Mouse (Mus musculus): ENCODE measurements around the gene Vsig10.
"Not testable (repeated sequence)": the region's sequence is repeated elsewhere in the genome, so short reads cannot be mapped to it uniquely, and the experiment has no call there.

Vsig10 gene

DNA sequence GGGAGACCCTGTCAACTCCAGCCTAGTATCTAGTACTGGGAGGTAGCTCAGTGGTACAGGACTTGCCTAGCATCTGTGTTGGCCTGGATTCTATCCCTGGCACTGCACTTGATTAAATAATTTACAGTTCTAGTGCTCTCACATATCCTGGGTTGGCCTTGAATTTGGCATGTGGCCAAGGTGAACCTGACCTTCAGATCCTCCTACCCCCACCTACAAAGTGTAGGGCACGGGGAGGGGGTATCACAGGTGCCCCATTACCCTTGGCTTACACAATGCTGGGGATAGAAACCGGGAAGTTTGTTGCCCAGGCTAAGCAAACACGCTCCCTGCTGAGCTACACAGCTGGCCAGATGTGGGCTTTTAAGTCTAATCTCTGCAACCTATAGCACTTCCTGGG, 16.0 kb upstream of the Vsig10 start:
- DNase-seq (ENCODE audit: extremely low read depth, low read depth, low spot score), result no peak

DNA sequence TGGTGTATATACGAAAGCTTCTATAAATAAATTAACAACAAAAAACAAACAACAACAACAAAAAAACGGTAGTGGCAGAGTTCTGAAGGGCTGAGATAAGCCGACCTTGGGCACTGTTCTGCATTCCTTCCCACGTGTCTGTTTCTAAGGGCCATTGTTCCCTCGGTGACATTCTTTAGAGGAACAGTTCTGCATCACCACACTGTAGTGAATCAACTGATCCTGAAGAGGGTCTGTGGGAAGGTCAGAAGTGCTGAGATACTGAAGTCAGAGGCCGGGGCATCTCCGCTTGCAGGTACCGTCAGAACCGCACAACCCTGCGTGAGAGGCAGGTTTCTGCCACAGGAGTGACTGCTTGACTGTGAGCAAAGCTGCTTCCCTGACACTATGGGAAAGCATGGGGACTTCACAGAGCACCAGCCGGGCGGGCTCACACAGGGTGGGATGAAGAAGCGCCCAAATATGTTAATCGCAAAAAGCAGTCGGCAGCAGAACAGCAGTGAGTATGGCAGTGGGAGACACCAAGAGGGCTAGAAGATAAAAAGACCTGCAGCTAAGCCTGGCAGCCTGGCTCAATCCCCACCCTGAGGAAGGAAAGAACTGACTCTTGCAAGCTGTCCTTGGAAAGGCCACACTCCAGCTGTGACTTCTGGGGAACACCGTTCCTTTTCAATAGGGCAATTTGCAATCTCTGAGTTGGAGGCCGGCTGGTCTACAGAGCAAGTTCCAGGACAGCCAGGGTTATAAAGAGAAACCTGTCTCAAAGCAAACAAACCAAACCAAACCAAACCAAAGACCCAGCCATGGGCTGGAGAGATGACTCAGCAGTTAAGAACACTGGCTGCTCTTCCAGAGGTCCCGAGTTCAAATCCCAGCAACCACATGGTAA, 14.9 kb upstream of the Vsig10 start:
- no peak for DNase-seq (ENCODE audit: extremely low read depth, low read depth, low spot score)

DNA sequence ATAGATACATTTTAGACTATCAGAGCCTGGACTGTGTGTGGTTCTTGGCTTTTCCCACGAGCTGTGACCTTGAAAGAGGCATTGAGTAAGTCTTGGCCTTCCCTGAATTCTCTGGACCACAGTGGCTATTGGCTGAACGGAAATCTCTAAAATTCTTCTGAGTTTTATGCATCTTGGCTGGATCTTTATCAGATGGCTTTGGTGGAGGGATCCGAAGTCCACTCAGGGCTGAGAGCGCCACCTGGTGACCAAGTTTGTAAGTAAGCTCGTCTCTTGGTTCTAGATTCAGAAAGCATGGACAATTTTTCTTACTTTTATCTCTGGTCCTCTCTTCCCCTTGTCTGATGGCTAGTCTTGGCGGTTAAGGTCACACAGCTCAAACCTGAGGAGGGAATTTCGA, 13.9 kb upstream of the Vsig10 start:
- no peak for DNase-seq (ENCODE audit: extremely low read depth, low read depth, low spot score)

DNA sequence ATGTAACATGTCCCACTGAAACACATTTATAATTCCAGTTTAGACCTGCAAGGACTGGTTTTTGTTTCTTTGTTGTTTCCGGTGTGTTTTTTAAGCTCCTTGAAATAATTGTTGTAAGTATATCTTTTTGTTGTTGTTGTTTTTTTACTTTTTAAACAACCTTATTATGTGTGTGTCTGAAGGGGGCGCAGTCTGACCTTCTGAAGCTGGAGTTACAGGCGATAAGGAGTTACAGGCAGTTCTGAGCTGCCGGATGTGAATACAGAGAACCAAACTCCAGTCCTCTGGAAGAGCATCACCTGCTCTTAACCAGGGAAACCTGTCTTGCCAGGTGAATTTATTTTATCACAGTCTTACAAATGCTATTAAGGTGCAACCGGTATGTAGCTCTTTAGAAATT, 13.1 kb upstream of the Vsig10 start:
- DNase-seq (ENCODE audit: extremely low read depth, low read depth, low spot score), result no peak

DNA sequence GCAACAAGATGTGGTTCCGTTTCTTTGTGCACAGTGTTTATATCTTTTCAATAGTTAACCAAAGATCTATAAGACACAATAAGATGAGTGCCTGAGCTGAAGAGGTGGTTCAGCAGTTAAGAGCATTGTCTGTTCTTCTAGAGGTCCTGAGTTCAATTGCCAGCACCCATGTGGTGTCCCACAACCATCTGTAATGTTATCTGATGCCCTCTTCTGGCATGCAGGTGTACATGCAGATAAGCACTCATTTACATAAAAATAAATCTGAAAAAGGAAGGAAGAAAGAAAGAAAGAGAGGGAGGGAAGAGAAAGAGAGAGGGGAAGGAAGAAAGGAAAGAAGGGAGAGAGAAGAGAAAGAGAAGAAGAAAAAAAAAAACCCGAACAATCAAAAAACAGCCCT, 12.1 kb upstream of the Vsig10 start:
- DNase-seq (ENCODE audit: extremely low read depth, low read depth, low spot score), result no peak

DNA sequence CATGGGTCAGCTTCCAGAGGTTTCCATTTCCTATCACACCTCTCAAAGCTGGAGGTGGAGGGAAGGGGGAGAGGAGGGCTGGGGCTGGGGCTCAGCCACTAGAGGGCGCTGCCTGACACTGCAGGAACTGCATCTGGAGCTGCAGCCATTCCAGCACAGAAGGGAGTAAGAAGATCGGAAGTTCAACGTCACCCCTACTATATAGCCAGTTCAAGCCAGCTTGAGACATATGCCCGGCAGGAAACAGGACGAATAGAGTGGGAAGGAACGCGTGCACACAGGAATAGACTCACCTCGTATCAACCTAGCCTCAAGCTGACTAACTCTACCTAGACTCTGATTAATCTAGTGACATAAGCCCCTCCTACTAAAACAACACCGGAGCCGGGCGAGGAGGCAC, 11.2 kb upstream of the Vsig10 start:
- DNase-seq (ENCODE audit: extremely low read depth, low read depth, low spot score), result no peak

DNA sequence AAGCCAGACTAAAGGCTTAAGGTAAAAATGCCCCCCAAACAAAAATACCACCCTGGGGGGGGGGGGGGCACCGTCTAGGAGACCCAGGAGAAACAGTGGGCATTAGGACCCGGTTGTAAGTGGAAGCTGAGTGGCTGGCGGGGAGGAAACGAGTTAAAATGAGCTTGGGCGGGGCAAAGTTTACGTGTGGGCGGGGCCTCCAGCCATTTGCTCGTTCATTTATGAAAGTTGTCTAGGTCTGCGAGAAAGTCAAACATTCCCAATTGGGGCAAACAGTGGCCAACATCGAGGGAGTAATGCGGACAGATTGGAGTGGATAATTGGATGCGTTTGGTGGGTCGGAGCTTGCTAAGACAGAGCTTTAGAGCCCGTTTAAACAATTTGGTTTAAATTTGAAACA, 5.5 kb upstream of the Vsig10 start:
- no peak for DNase-seq (ENCODE audit: extremely low read depth, low read depth, low spot score)

DNA sequence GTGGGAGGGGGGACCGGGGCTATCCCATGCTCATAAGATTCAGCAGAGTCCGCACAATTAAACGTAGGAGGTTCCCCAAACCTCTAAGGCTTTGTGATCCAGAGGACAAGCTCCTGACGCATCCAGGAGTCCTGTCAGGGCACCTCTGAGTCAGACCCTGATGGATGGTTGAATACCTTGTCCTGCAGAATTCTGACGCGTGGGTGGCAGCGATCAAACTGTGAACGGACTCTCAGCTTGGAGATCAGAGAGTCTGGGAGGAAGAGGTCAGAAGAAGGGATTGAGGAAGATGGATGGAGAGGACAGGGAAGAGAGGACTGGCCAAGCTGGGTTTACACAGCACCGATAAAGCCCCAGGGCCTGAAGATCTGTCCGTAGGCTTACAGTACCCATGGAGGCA, 5.0 kb upstream of the Vsig10 start:
- DNase-seq (ENCODE audit: extremely low read depth, low read depth, low spot score), result no peak

DNA sequence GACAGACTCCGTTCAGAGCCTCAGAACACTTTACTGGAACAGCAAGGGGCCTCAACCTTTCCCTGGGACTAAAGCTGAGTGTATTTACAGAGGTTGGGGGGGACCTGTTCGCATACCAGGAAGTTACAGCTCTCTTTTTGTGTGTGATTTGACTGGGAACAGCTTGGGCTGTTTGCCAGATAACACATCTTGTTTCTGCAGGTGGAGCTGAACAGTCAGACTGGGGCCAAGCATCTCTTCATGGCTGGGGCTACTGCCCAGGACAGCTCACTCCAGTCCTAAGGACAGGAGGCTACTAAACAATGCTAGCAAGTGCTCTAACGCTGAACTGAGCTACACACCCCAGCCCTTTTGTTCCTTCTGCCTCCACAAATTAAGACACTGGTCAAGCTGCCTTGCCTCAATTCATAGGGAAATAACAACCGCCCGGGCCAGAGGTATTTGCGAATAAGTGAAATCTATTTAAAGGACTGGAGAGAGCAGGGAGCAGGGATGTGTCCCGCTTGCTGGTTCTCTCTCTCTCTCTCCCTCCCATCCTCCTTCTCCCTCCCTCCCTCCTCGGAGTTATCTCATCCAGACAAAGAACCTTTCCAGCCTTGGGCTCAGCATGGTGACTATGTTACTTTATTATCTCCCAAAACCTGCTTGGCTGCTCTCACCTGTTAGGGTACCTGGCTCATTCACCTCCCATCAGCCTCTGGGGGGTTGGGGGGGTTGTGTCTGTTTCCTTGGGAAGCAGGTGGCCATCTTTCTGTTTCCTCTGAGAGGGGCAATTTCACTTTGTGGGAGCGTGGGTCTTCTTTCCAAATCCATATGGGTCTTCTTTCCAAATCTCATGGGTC, 4.1 kb upstream of the Vsig10 start:
- DNase-seq (ENCODE audit: extremely low read depth, low read depth, low spot score), result no peak

DNA sequence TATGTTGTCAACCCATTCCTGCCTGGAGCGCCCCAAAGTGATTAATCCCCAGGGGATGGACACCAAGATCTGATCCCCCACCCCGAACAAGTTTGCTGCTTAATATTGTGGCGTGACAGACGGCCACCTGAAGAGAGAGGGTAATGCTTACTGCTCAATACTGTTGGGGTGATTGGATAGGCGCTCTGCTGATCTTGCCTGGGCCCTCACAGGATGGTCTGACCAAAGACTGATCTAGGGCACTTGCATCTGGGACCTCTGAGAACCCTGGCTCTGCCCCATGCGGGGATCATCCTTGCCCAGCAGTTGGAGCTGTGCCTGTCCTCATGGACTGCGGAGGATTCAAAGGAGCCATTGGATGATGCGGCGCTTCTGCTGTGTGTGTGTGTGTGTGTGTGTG, 4.9 kb downstream of the Vsig10 start:
- DNase-seq (ENCODE audit: extremely low read depth, low read depth, low spot score), result no peak

DNA sequence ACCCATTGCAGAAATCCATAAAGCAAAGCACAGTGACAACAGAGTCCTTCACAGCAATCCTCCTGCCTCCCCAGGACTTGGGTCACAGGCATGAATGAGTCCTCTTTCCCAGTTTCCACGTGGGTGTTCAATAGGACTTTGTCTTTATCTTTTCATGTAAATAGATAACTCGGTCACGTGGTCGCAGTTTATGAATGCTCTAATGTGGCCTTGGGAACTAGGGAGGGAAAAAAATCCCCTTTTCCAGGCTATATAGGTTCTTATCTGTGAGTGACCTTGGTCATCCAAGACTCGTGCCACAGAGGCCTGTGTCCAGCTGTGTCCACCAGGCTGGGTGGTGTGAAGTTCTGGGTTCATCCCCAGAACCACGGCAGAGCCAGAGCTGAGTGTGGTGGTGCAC, 7.5 kb downstream of the Vsig10 start:
- DNase-seq (ENCODE audit: extremely low read depth, low read depth, low spot score), result no peak

DNA sequence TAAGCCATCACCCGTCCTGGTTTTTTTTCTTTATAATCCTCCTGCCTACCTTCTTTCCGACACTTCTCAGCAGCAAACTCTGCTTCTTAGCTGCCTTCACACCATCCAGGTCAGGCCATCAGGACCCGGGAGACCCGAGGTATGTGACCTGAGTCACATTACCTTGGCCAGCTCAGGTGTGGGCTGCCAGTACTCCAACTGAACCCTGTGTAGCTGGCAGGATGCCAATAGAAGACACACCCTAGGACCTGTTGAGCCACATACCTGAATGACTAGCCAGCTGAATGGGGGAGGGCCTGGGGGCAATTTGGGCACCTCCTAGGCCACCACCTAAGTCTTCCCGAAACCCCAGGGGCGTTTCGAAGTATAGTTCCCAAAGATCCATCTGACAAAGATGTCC, 11.6 kb downstream of the Vsig10 start:
- DNase-seq (ENCODE audit: extremely low read depth, low read depth, low spot score), result no peak

DNA sequence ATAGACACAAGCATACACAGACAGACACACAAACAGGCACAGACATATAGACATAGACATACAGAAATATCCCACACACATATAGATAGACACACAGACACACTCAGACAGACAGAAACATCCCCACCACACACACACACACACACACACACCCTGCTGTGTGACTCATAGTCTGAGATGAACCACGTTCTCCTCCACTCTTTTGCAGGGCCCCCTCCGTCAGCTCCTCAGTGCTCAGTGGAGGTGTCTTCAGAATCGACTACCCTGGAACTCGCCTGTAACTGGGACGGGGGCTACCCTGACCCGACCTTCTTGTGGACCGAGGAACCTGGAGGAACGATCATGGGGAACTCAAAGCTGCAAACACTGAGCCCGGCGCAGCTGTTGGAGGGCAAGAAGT, 19.1 kb downstream of the Vsig10 start:
- DNase-seq (ENCODE audit: extremely low read depth, low read depth, low spot score), result no peak

DNA sequence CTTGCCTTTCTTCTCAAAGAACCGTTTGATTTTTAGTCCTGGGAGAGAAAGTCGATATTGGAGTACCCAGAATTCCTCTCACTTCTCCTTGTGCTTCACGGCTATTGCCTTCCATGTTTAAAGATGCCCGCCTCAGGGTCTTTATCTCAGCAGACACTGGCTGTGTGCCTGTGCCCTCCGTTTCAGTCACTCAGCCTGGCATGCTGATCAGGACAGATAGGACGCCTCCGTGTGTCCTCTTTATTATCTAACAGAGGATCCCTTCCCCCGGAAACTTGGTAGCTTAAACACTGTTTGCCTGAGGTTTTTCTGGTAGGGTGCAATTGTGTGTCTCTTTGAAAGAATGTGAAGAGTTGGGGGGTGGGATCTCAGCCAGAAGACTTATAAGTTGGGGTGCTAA, 19.6 kb downstream of the Vsig10 start:
- no peak for DNase-seq (ENCODE audit: extremely low read depth, low read depth, low spot score)

DNA sequence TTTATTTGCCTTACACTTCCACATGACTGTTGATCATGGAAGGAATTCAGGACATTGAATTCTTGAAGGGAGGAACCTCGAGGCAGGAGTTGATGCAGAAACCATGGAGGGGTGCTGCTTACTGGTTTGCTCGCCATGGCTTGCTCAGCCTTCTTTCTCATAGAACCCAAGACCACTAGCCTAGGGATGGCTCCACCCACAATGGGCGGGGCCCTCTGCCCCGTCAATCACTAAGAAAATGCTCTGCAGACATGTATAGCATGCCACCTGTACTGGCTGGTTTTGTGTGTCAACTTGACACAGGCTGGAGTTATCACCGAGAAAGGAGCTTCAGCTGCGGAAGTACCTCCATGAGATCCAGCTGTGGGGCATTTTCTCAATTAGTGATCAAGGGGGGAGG, 21.2 kb downstream of the Vsig10 start:
- no peak for DNase-seq (ENCODE audit: extremely low read depth, low read depth, low spot score)

DNA sequence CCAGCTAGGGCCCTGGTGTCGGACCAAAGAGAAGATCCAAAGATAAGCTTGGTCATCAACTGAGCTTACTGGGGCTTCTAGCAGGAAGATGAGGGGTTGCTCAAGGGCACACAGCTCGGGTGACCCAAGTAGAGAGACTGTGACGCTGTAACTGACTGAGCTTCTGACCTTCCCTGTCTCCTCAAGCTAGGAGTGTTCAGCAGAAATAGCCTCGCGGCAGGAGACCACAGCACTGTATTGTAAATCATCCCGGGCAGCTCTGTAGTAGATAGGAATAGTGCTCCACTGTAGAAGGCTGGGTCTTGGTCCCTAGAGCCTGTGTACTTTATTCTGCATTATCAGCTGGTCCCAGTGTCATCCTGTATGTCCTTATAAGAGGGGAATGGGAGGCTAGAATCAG, 23.0 kb downstream of the Vsig10 start:
- no peak for DNase-seq (ENCODE audit: extremely low read depth, low read depth, low spot score)

DNA sequence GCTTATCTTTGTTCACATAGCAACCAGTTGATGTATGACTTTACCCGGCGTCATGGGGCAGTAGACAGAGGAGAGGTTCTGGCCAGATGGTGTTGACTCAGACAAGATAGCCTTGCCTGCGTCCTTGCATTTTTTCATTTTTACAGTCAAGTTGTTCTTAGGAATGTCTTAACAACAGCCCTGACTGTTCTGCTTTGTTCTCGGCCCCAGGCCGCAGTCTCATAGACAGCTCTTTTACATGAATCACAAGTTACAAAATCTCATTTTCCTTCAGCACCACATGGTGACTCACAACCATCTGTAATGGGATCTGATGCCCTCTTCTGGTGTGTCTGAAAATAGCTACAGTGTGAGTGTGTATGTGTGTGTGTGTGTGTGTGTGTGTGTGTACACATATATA, 25.6 kb downstream of the Vsig10 start:
- not testable (repeated sequence) for DNase-seq (ENCODE audit: extremely low read depth, low read depth, low spot score)

DNA sequence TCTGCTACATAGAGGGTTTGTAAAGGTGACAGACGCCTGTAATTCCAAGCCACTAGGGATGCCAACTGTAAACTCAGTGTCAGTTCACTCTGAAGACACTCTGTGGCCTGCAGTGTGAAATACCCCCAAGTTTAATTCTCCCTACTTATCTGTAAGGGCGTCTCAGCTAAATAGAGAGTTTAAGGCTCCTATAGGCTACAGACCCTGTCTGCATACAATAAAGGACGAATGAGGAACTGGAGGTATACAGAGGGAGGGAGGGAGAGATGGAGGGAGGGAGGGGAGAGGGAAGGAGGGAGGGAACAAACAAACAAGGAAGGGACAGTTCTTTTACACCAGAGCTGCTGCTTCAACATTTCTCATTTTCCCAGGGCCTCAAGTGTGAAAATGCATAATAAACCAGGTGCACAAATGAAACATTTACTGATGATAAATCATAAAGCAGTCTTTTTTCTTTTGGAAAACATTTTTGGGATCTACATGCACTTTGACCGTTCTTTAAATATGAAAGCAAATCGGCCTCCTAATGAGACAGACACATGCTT, 26.6 kb downstream of the Vsig10 start:
- no peak for DNase-seq (ENCODE audit: extremely low read depth, low read depth, low spot score)

DNA sequence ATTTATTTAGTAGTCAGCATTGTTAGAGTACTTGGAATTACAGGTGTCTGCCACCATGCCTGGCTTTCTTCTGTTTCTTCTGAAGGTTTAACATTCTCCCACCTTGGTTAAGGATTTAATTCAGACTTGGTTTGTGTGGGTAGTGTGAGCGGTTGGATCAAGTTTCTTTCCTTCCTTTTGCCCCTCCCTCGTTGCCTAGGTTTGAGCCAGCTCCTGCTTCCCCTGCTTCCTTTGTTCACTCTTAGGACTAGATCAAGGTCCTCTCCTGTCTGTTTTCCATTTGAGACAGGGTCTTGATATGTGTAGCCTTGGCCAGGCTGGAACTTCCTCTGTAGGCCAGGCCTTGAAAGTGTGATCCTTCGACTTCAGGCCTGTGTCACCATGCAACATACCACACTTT, 27.4 kb downstream of the Vsig10 start:
- no peak for DNase-seq (ENCODE audit: extremely low read depth, low read depth, low spot score)

DNA sequence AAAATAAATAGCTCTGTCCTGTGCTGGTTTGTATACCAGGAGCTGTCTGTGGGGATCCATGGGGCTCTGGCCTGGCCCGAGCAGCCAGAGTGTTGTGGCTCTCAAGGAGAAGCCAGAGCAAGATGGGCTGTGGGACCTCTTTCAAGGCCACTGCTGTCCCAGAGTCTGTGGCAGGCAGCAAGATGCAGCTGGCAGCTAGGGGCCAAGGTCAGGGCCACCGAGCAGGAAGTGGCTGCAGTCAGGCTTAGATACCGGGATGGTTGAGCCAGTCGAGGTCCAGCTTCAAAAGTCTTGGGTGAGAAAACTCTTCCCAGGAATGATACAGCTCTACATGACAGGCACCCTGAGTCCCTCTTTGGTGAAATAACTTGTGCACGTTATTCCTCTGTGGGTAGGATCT, 28.1 kb downstream of the Vsig10 start:
- no peak for DNase-seq (ENCODE audit: extremely low read depth, low read depth, low spot score)

DNA sequence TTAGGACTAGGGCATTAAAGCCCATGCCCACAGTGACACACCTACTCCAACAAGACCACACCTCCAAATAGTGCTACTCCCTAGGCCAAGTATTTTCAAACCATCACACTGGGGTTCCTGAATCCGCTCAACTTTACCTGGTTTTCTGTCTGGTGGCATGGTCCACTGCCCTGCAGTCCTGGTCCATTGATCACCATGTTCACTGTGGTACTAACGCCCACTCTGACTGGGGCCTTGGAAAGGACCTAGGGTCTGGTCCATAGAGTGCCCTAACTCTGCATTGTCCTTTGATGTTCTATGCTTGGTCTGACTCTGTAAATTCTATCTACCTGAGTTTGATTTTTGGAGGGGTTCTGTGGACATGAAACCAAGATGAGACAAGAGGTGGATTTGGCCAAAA, 29.0 kb downstream of the Vsig10 start:
- DNase-seq (ENCODE audit: extremely low read depth, low read depth, low spot score), result no peak

DNA sequence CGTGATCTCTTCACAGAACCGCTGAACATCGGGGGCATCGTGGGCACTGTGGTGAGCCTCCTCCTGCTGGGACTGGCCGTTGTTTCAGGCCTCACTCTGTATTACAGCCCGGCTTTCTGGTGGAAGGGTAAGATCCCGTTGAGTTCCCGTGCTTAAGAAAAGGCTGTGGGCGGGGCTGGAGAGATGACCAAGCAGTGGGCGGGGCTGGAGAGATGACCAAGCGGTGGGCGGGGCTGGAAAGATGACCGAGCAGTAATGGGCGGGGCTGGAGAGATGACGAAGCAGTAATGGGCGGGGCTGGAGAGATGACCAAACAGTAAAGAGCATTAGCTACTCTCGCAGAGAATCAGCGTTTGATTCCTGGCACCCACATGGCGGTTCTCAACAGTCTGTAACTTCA, 29.4 kb downstream of the Vsig10 start:
- no peak for DNase-seq (ENCODE audit: extremely low read depth, low read depth, low spot score)
